Mouse (Mus musculus) intestine, embryonic 14.5 days (tissue): Measurements from ENCODE around the gene Madd. TPM values are rescaled to one million over a fixed set of nuclear protein-coding genes. Genes with fewer than 3 reads are reported as not detected.

Source experiments
- ATAC-seq: fragments of 200-750 bp; cut with Nextera tagmentation; replicated peaks from 2 replicates; pipeline ENCODE4 v1.8.0; 2017; ENCODE audit warnings: low read depth, moderate number of reproducible peaks, moderate TSS enrichment, moderate library complexity; ENCODE audit not compliant: low FRiP score, low TSS enrichment
- DNase-seq: peaks from one replicate; pipeline ENCODE4 v3.0.0-alpha.2; 2018; ENCODE audit warnings: low spot score
- H3K27ac ChIP-seq: fragments of 300-500 bp; sonication (generic); 2 replicates; pipeline ENCODE4 v1.5.1; 2014; ENCODE audit warnings: low read depth, mild to moderate bottlenecking, control low read depth
- H3K27me3 ChIP-seq: fragments of 300-500 bp; sonication (generic); replicated peaks from 2 replicates; pipeline ENCODE4 v1.6.1; 2014; ENCODE audit warnings: low read length, control low read depth; ENCODE audit not compliant: control insufficient read depth, insufficient read depth
- H3K36me3 ChIP-seq: fragments of 300-500 bp; sonication (generic); 2 replicates; pipeline ENCODE4 v1.6.1; 2014; ENCODE audit warnings: low read length, control low read depth; ENCODE audit not compliant: control insufficient read depth, insufficient read depth
- H3K4me1 ChIP-seq: fragments of 300-500 bp; sonication (generic); replicated peaks from 2 replicates; pipeline ENCODE4 v1.6.1; 2014; ENCODE audit warnings: low read length, control low read depth, mixed read lengths; ENCODE audit not compliant: control insufficient read depth, insufficient read depth
- H3K4me2 ChIP-seq: fragments of 300-500 bp; sonication (generic); 2 replicates; pipeline ENCODE4 v1.6.1; 2014; ENCODE audit warnings: low read length
- H3K4me3 ChIP-seq: fragments of 300-500 bp; sonication (generic); 2 replicates; pipeline ENCODE4 v1.5.1; 2014; ENCODE audit warnings: low read depth, low read length, control low read depth, mixed read lengths
- H3K9ac ChIP-seq: fragments of 300-500 bp; sonication (generic); 2 replicates; pipeline ENCODE4 v1.6.1; 2014; ENCODE audit warnings: mild to moderate bottlenecking, low read length
- H3K9me3 ChIP-seq: fragments of 300-500 bp; sonication (generic); 2 replicates; pipeline ENCODE4 v1.6.1; 2016; ENCODE audit warnings: low read length, control low read depth; ENCODE audit not compliant: control insufficient read depth
- WGBS: fragments of 180-500 bp; shearing (Covaris S2); extraction: QIAGEN DNeasy Blood & Tissue Kit; methylation state at CpG from one replicate; pipeline ENCODE4 v1.1.7; 2014; 5-methylcytosine and 5-hydroxymethylcytosine counted together
- polyA plus RNA-seq: library from polyadenylated mRNA; unstranded; fragments of >200 nt; fragmentation: Nextera tagmentation; extraction: Ambion mirVana; gene quantifications from 2 replicates; pipeline ENCODE4 v1.2.1, GENCODE M21; 2014

Gene Madd
- polyA plus RNA-seq, 1 experiment from 2014 or later, result 8.7 TPM

DNA sequence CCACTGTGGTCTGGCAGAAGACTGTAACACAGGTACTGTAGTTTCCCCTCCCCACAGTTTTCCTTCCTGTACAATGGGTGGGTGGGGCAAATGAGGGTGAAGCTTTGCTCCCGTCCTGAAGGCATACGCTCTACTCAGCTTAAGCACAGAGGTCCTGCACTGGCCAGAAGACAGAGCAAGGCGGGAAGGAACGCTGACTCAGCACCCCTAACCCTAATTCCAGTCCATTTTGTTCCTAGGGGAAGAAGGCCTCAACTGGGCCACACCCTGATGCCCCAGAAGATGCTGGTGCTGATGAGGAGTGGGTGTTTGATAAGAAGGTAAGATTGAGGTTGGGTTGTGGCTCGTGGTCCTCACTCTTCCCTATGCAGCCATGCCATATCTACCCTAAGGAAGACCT is 54.9 kb downstream of the Madd start:
- Histone ChIP-seq H3K4me2 (no peak overlapping the region), H3K36me3 (no peaks in the 10 kb centered on the region), H3K4me1 (no peaks in the 10 kb centered on the region), H3K4me3 (no peak overlapping the region), H3K9me3 (no peaks in the 10 kb centered on the region), H3K27me3 (no peaks in the 10 kb centered on the region), H3K9ac (no peak overlapping the region), H3K27ac (no peak overlapping the region)
- DNase-seq, result no peak
- WGBS, result 81% methylated on average over 5 of the region's 5 CpGs
- ATAC-seq, result no peak

DNA sequence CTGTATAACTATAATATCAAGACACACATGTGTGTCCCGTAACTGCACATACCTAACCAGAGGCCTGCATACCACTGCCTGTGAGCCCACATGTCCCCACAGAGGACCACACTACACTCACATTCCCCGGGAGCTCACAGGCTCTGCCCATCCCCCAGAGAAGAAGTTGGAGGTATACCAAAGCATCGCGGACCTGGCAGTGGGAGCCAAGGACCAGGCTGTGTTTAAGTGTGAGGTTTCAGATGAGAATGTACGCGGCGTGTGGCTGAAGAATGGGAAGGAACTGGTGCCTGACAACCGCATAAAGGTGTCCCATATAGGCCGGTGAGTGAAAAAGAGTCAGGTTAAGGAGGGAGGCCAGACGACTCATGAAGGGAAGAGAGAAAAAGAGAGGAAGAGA is 58.5 kb downstream of the Madd start:
- Histone ChIP-seq H3K4me1 (no peaks in the 10 kb centered on the region), H3K36me3 (no peaks in the 10 kb centered on the region), H3K27ac (no peak overlapping the region), H3K4me3 (no peak overlapping the region), H3K27me3 (no peaks in the 10 kb centered on the region), H3K9me3 (no peaks in the 10 kb centered on the region), H3K9ac (no peak overlapping the region), H3K4me2 (no peak overlapping the region)
- ATAC-seq, result no peak
- DNase-seq, result no peak
- WGBS, result 87% methylated on average over 10 of the region's 10 CpGs

DNA sequence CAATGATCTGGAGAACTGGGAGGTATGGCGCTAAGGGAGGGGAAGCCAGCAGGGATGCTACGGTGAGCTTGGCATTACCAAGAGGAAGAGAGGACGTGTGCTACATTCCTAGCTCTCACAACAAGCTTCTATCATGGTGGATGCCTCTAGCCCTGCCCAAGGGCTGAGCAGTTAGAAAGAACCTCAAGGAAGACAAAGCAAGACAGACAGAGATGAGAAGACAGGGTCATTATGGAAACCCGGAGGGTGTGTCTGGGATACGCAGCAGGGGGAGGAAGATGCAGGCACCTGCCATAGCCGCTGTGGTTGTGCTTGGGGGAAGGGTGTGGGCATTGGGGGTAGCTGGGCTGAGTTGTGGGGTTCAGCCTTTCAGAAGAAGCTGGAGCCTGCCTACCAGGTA is 60.1 kb downstream of the Madd start:
- no peak for DNase-seq
- Histone ChIP-seq H3K36me3 (no peaks in the 10 kb centered on the region), H3K4me3 (no peak overlapping the region), H3K4me1 (no peaks in the 10 kb centered on the region), H3K4me2 (no peak overlapping the region), H3K27ac (no peak overlapping the region), H3K27me3 (no peaks in the 10 kb centered on the region), H3K9me3 (no peaks in the 10 kb centered on the region), H3K9ac (no peak overlapping the region)
- ATAC-seq, result no peak
- 81% methylated on average over 6 of the region's 6 CpGs for whole genome bisulfite sequencing

GRCm38 (mm10) chr2:91121497-91121896 is 62.1 kb downstream of the Madd start:
- 57% methylated on average over 8 of the region's 8 CpGs for WGBS
- Histone ChIP-seq H3K27ac (no peak overlapping the region), H3K27me3 (no peaks in the 10 kb centered on the region), H3K36me3 (no peaks in the 10 kb centered on the region), H3K4me2 (no peak overlapping the region), H3K9me3 (no peaks in the 10 kb centered on the region), H3K9ac (no peak overlapping the region), H3K4me1 (no peaks in the 10 kb centered on the region), H3K4me3 (no peak overlapping the region)
- ATAC-seq (no peak), DNase-seq (no peak)

DNA sequence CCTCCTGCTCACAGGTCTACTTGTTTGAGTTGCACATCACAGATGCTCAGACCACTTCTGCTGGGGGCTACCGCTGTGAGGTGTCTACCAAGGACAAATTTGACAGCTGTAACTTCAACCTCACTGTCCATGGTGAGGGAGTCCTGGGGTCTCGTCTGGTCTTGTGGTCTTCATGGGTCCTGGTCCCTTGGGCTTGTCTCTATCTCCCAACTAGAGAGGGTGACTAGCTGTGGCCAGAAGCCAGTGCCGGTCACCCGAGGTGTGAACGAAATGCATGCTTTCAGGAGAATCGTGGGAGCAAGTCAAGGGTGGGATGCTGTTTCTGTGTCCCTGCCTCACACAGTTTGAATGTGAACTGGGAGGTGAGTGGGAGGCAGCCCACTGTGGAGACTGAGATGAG is 62.6 kb downstream of the Madd start:
- Histone ChIP-seq H3K36me3 (no peaks in the 10 kb centered on the region), H3K27me3 (no peaks in the 10 kb centered on the region; the same call in 1 of the 2 replicates), H3K4me2 (no peak overlapping the region), H3K4me1 (no peaks in the 10 kb centered on the region), H3K9me3 (no peaks in the 10 kb centered on the region), H3K27ac (no peak overlapping the region), H3K9ac (no peak overlapping the region), H3K4me3 (no peak overlapping the region)
- ATAC-seq (no peak), DNase-seq (no peak)
- WGBS, result 80% methylated on average over 6 of the region's 6 CpGs

DNA sequence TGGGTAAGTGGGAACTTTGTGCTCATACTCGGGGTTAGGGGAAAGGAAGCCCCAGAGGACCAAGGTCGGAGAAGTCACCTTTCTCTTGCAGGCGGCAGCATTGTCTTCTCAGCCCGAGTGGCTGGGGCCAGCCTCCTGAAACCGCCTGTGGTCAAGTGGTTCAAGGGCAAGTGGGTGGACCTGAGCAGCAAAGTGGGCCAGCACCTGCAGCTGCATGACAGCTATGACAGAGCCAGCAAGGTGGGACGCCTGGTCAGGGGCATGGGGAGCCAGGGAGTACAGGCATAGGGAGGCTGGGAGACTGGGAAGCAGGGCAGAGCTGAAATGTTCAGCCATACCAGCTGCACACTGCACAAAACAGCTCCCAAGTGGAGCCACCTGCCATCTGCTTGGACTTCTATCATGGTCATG is 63.4 kb downstream of the Madd start:
- no peak for ATAC-seq
- Histone ChIP-seq H3K4me2 (no peak overlapping the region), H3K9me3 (no peaks in the 10 kb centered on the region), H3K4me3 (no peak overlapping the region), H3K36me3 (no peaks in the 10 kb centered on the region), H3K27ac (no peak overlapping the region), H3K27me3 (no peaks in the 10 kb centered on the region; the same call in 1 of the 2 replicates), H3K4me1 (0 out of 2 replicates have a peak, but pooled peaks cover 3% of the 10 kb centered on the region), H3K9ac (no peak overlapping the region)
- DNase-seq, result no peak
- WGBS, result 67% methylated on average over 6 of the region's 6 CpGs

GRCm38 (mm10) chr2:91119551-91119950 is 64.1 kb downstream of the Madd start:
- ATAC-seq, result no peak
- no peak overlapping the region for H3K4me2 ChIP-seq
- whole genome bisulfite sequencing, result 90% methylated on average over 6 of the region's 6 CpGs
- H3K27me3 ChIP-seq, result no peaks in the 10 kb centered on the region; the same call in 1 of the 2 replicates
- no peak for DNase-seq
- no peak overlapping the region for H3K4me3 ChIP-seq
- H3K9ac ChIP-seq, result no peak overlapping the region
- H3K36me3 ChIP-seq, result no peaks in the 10 kb centered on the region
- H3K9me3 ChIP-seq, result no peaks in the 10 kb centered on the region
- H3K27ac ChIP-seq, result no peak overlapping the region
- 0 out of 2 replicates have a peak, but pooled peaks cover 3% of the 10 kb centered on the region for H3K4me1 ChIP-seq

GRCm38 (mm10) chr2:91119061-91119460 is 64.6 kb downstream of the Madd start:
- no peak overlapping the region for H3K9ac ChIP-seq
- H3K36me3 ChIP-seq, result no peaks in the 10 kb centered on the region
- H3K27me3 ChIP-seq, result no peaks in the 10 kb centered on the region; the same call in 1 of the 2 replicates
- no peaks in the 10 kb centered on the region for H3K9me3 ChIP-seq
- DNase-seq (no peak), ATAC-seq (no peak)
- H3K4me3 ChIP-seq, result no peak overlapping the region
- 92% methylated on average over 19 of the region's 19 CpGs for whole genome bisulfite sequencing
- 0 out of 2 replicates have a peak, but pooled peaks cover 3% of the 10 kb centered on the region for H3K4me1 ChIP-seq
- H3K27ac ChIP-seq, result no peak overlapping the region
- no peak overlapping the region for H3K4me2 ChIP-seq

GRCm38 (mm10) chr2:91118647-91119046 is 65.0 kb downstream of the Madd start:
- H3K4me3 ChIP-seq, result no peak overlapping the region
- no peaks in the 10 kb centered on the region for H3K9me3 ChIP-seq
- H3K4me1 ChIP-seq, result 0 out of 2 replicates have a peak, but pooled peaks cover 3% of the 10 kb centered on the region
- H3K9ac ChIP-seq, result no peak overlapping the region
- H3K27ac ChIP-seq, result no peak overlapping the region
- H3K4me2 ChIP-seq, result no peak overlapping the region
- 58% methylated on average over 1 of the region's 1 CpGs for WGBS
- no peaks in the 10 kb centered on the region; the same call in 1 of the 2 replicates for H3K27me3 ChIP-seq
- no peaks in the 10 kb centered on the region for H3K36me3 ChIP-seq
- ATAC-seq, result no peak
- DNase-seq, result no peak
